Mouse (Mus musculus) adrenal gland (tissue): ENCODE measurements at regions not wholly inside any gene's neighbourhood (a gene's known extent, or its start where the extent isn't known, plus 50 kb on each side); places are given as distances from the start of the nearest gene placed in this dataset.

ENCODE experiments used
- intact Hi-C: fragments of 180-260 bp; cut with DNase I; formaldehyde crosslinking; loops from one replicate; pipeline ENCODE4 v1.15.1; 2025

- intact Hi-C loops, result no loop called here
Observed at GRCm38 (mm10) chr4:125932036-125932756, 92.2 kb upstream of the Csf3r start.

GRCm38 (mm10) chr4:125936357-125936756, 88.0 kb upstream of the Csf3r start:
- intact Hi-C loops, result no loop called here

- intact Hi-C loops, result no loop called here
Observed at GRCm38 (mm10) chr4:125938186-125938585, 86.2 kb upstream of the Csf3r start.

DNA sequence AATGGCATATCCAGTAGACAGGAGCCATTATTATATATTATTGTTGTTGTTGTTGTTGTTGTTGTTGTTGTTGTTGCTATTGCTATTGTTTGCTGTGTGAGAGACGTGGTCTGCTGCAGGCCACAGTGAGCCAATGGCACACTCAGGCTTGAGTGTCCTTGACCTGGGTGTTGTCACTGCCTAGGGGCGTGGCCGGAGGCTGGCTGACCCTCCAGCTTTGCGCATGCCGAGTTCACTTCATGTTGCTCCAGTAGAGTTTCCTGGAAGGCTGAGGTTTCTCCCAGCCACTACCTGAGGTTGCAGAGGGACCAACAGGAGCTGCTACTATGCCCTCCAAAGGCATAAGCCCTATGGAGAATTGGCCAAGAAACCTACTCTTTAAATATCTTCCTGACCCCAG, 83.1 kb upstream of the Csf3r start:
- intact Hi-C loops, result loop anchor here (5.0 to 10.0 kb wide), 2 partner anchors 236 to 449 kb away; partner anchors contain the start of gene Grik3

DNA sequence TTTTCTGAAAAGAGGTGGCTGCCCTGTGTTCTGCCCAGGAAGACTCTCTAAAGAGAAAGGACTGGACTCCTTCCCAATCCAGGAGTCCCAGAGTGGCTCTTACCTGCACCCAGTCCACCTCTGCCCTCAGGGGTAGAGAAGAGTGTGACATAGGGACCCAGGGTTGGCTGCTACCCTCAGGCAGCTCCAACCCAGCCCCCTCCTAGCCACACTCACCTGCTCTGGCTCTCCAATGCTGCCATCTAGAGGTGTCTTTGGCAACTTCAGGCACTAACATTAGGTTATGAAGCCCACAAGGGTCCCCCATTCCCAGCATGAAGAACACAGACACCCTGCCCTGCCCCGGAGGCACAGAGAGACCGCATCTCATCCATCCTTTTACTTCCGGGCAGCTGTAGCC, 82.4 kb upstream of the Csf3r start:
- intact Hi-C loops, result loop anchor here (5.0 to 10.0 kb wide), 2 partner anchors 237 to 450 kb away; partner anchors contain the start of gene Grik3

DNA sequence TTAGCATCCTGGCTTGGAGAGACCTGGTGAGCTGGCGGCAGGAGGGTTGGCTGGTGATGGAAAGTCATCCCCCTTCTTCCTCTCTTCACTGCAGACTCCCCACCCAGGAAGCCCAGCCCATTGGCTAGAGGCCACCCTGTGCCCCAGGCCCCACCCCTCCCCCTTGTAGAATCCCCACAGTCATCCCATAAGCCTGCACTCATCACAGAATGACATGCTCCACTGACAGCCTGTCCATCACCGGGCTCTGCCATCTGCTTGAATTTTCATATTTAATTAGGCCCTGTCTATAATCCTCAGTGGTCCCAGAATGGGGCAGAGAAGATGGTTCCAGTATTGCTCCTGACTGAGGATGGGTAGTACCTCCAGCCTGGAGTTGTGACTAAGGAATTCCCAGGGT, 79.3 kb upstream of the Csf3r start:
- intact Hi-C loops, result loop anchor here (10.0 kb wide), 1 partner anchor 240 kb away; no protein-coding TSS in a partner anchor

- intact Hi-C loops, result no loop called here
Observed at GRCm38 (mm10) chr4:125959426-125959825, 64.9 kb upstream of the Csf3r start.

- intact Hi-C loops, result loop anchor here (5.0 to 10.0 kb wide), 2 partner anchors 696 to 798 kb away; no protein-coding TSS in a partner anchor
Observed at GRCm38 (mm10) chr4:125960704-125961279, 63.6 kb upstream of the Csf3r start.

DNA sequence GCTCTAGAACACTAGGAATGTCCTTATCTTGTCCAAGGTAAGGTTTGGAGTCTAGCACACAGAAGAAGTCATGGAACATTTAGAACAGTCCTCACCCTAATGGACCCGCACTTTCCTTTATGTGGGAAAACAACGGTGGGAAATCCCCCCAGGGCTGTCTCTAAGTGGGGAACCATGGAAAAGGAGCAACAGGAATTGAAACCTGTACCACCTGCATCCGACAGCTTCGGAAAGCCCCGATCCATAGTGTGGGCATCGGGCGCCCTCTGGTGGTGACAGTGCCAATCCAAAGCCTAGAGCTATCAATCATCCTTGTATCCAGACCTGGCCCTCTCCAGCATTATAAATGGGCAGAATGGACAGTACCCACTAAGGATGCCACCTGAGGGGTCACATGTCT, 61.7 kb upstream of the Csf3r start:
- intact Hi-C loops, result loop anchor here (2.0 to 10.0 kb wide), 3 partner anchors 698 to 800 kb away; no protein-coding TSS in a partner anchor
